Mouse (Mus musculus) spleen, adult 12 weeks (tissue): Measurements from ENCODE around the gene Hoxa10.

ENCODE experiments used
- DNase-seq: peaks from one replicate; pipeline ENCODE4 v3.0.0; 2022; ENCODE audit warnings: low spot score

Hoxa10 gene

GRCm38 (mm10) chr6:52245040-52245756 is 4.5 kb upstream of the Hoxa10 start:
- DNase-seq = no peak

DNA sequence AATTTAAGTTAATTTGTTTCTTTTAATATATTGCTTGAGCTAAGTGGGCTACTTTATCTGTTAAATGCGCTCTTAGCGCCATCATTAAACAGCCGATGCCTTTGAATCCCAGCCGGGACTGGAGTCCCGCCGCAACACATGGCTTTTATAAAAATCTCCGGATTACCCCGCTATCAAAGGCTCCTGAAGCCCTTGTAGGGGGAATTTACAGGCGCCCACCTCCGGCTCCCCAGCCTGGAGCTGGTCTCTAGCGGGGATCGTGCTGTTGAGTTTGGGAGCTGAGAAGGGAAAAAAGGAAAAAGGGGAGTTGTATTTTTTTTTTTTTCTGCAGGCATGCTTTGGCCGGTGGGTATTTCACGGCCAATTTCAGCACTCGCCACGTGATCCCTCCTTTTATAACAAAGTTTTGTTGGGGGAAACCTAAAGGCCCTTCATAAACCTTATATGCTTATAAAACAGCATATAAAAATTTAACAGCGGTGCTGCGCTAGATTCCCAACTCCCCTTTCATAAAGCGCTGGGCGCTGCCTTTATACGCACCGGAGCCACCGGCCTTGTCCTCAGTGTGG is 3.9 kb upstream of the Hoxa10 start:
- DNase-seq = no peak

GRCm38 (mm10) chr6:52243681-52244121 is 3.0 kb upstream of the Hoxa10 start:
- DNase-seq = no peak

DNA sequence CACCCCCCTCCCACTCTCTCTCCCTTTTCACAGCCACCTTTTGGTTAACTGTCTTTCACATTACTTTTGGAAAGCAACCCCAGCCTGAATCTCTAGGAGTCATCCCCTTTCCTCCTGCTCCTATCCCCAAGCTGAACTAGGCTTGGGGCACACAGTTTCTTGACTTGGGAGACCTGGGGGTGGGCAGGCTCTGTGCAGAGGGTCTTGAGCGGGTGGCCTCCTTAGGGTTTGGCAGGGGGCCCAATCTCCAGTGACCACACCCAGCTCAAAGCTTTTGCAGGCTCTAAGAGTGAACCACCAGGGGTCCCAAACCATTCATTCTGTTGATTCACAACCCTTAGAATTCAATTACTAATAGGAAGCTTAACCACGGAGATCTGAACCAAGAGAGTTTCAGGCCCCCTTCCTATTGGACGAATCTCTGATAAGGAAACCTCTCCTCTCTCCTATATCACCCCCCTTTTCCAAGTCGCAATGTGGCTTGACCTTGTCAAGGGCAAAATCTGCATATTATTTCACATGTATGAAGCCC is 2.2 kb upstream of the Hoxa10 start:
- no peak for DNase-seq

DNA sequence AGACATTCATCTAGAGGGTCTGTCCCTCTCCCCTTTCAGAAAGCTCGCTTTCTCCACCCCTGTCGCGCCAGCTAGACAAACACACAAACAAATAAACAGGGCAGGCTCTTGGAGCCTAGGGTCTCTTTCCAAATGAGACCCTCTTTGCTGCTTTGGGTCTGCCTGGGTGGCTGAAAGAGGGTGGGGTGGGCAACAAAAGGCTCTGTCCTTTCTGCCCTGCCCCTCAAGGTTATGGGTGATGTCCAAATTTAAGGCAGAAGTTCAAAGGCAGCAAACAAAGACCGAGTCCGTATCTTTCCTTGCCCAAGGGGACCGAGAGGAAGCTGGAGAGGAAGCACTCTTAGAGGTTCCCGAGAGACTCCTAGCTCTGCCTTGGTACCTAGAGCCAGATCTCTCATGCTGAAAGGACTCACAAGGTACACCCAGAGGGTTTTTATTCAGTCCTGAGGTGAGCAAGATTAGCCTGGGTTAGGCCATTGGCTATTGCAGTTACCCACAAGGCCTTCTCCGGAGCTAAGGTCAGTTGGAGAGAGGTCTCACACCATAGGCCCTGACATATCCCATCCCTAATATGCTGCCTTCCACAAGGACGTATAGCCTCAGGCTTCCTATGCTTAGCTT is 457 bp upstream of the Hoxa10 start:
- no peak for DNase-seq

DNA sequence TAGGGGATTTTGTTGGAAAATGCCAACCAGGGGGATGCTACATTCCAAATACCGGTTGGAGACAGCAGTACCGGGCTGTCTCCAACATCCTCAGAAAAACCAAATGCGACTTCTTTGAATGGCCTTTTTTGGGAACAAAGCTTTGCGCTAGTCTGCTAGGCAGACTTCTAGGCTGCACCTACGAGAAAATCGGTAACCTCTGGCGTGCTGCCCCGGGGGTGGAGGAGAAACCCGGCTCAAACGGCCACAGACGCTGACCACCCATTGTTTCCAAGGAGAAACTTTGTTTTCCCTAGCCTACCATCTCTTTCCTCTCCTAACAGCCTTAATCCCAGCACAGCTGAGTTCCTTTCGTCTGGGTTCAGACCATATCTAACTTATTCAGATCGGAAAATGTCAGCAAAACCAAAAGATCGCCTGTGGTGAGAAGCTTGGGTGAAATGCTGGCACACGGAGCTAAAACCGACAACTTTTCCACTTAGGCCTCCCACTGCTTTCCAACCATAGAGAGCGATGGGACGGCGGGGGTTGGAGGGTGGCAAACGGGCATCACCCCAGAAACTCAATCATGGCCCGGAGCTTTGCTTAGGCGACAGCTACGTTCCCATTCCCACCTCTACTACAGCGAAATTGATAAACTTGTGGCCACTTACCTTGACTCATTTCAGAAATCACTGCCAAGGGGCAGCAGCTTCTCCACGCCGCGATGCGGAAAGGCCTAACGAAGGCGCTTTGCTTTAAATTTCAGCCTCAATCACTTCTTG is 847 bp downstream of the Hoxa10 start:
- DNase-seq = no peak

GRCm38 (mm10) chr6:52238976-52239375 is 1.7 kb downstream of the Hoxa10 start:
- DNase-seq = no peak

DNA sequence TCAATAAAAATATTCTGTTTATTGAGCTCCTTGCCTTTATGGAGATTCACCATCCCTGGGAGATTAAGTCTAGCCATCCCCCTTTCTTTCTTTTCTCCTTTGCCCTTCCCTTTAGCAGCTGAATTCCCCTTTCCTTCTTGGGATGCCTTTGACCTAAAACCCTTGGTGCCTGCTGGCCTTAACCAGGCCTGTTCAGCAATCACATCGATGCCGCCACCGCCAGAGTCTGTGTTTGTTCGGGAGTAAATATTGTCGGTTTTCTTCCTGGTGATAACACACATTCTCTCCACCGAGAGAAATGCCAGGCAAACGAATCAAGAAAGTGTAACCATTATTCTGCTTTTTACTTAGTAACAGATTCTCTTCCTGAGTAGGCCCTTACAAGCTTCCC is 2.5 kb downstream of the Hoxa10 start:
- no peak for DNase-seq

GRCm38 (mm10) chr6:52237346-52238154 is 3.1 kb downstream of the Hoxa10 start:
- no peak for DNase-seq

DNA sequence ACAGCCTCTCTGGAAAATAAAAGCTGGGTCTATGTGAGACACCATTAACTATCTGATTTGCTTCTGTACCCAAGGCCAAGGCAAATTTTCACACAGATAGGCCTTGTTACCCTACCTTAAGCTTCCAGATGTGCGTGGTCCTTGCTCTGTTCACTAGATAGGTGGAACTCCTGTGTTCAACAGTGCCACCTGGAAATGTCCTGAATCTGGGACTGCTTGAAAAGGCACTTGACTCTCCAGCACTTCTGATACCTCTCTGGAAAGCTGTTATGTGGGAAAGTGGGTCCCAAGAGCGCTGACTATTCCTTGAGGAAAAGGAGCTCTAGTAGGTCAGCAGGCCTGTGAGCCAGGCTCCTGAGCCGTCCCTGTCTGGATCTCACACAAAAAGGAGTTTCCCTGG is 3.8 kb downstream of the Hoxa10 start:
- DNase-seq = no peak

GRCm38 (mm10) chr6:52235866-52236265 is 4.8 kb downstream of the Hoxa10 start:
- no peak for DNase-seq

DNA sequence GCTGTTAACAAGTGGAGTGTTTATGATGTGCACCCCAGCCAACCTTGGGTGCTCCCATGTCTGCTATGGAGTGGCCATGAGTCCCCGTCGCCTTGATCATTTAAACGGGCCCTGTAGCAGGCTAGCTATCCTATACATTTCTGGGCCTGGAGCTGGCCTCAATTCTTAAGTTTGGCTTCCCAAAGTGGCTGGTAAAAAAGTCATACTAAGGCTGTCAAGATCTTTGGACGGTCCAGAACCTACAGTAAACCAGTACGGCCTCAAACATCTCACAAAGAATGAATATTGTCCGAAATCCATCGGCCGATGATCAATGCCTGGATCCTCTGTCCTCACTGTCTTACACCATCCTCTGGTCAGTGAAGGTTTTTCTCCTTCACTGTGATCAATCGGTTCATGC is 5.4 kb downstream of the Hoxa10 start:
- DNase-seq = no peak

DNA sequence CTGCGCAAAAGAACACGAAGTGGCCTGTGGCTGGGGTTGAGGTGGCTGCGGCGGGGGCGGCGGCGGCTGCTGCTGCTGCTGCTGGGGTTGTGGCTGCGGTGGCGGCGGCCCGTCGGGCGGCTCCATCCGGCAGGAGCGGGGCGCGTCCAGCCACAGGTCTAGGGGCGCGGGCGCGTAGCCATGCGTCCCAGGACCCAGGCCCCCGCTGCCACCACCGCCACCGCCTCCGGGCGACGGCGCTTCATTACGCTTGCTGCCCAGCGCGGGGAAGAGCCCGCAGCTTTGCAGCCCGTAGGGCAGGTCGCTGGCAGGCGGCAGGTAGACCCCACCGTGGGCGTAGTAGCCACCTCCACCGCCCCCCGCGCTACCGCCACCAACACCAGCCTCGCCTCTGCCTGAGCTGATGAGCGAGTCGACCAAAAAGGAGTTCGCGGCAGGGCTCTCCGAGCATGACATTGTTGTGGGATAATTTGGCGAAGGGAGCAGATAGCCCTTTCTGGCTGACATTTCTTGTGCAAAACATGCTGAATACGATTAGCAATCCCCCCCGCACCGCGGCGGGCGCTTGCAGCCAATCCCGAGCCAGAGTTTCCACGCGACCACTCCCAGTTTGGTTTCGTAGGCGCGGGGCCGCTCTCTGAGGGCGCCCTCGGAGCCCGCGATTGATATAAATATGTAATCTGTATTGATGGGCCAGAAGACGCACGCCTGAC is 6.1 kb downstream of the Hoxa10 start:
- no peak for DNase-seq

- no peak for DNase-seq
Observed at GRCm38 (mm10) chr6:52233546-52234427, 6.9 kb downstream of the Hoxa10 start.

DNA sequence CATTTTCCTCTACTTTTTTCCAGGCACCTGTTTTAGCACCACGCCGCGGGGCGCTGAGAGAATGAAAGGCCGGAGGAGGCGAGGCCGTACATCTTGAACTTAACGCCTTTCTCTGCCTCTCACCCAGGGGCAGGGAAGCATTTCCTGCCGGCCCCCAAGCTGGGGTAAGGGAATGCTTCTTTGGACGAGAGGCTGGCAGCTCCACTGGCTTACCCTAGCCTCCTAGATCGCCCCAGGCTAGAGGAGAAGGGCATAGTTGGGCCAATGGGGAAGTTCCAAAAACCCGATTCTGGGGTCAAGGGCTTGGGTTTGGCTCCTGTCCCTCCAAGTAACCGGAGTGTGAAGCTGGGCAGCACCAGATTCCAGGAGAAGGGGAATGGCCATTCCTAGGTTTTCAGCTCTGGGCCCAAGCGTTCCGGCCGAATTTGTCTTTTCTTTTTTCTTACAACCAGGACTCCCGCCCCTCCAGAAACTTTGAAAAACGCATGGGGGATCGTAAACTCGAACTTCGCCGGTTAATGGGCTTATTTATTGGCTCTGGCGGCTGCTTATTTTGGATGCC is 7.6 kb downstream of the Hoxa10 start:
- DNase-seq = no peak

DNA sequence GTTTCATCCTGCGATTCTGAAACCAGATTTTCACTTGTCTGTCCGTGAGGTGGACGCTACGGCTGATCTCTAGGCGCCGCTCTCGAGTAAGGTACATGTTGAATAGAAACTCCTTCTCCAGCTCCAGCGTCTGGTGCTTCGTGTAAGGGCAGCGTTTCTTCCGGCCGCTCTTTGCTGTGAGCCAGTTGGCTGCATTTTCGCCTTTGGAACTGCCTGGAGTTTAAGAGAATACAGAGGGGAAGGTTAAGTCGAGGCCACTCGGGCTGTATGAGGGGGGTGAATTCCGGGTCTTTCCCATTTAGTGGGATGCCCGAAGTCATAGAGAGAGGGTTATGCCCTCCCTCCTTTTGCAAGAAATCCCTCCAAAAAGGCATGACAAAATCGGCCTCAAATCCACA is 8.1 kb downstream of the Hoxa10 start:
- DNase-seq = no peak

- DNase-seq = no peak
Observed at GRCm38 (mm10) chr6:52231885-52232567, 8.6 kb downstream of the Hoxa10 start.

DNA sequence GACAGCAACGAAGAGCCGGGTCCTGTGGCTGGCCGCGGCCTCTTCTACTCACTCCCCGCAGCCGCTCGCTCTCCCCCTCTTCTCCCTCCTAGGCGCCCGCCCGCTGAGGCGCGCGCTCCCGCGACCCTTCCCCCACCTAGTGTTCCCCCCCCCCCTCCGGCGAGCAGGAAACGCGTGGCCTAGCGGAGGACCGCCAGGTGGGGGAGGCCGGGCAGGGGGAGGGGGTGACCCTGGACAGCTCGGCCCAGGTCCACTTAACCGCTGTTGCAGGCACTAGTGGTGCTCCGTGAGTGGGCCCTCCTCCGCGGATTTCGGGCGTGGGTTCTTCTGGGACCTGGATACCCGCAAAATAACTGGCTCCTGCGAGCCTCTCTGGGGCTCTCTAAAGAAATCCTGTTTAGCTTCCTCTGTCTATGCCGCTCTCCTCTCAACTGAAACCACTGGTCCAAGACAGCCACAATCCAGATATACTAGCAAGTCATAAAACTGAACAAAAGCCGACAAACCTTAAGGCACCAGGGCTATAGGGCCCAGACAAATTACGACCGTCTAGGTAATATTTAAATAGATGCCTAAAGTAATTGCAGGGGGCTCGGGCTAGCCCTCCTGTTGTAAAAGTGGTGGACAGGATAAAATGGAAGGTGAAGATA is 10.0 kb downstream of the Hoxa10 start, which contains the start of gene Hoxa9:
TSS of gene Hoxa9 (minus strand) at position 574 of the 650 bp plus-strand sequence.
- DNase-seq = no peak
